Mouse (Mus musculus) heart, postnatal 14 days (tissue): Measurements from ENCODE around the gene Tsga10ip. TPM values are rescaled to one million over a fixed set of nuclear protein-coding genes. Genes with fewer than 3 reads are reported as not detected.

ENCODE experiments used
- DNase-seq, 2 experiments: peaks; one replicate each; pipeline ENCODE4 v3.0.0; 2021 to 2022
- intact Hi-C: fragments of 180-260 bp; cut with DNase I; formaldehyde crosslinking; loops from one replicate; pipeline ENCODE4 v1.15.1; 2025
- long read RNA-seq, 2 experiments: library from polyadenylated mRNA; stranded (forward); transcript quantifications; one replicate each; pipeline ENCODE4 v2.0.0; 2021
- total RNA-seq, 2 experiments: library from RNA; stranded (reverse); gene quantifications; 2 replicates each; pipeline ENCODE4 v1.2.3; 2021

Gene Tsga10ip
- under 1 TPM; 0.31 to 0.90 TPM for total RNA-seq
- long read RNA-seq, experiment 1, partial matches to known transcripts, result 1 of 1 reads
- long read RNA-seq, experiment 1, other reads (novel, unspliced or antisense), result 0 of 1 reads
- long read RNA-seq, experiment 2, result 0 reads

- intact Hi-C loops, result no loop called here
- DNase-seq, result no peak
Measured at GRCm38 (mm10) chr19:5402293-5402692, at the start of gene Tsga10ip. TSS of gene Tsga10ip (minus strand) at chr19:5402526.

- no peak for DNase-seq
- intact Hi-C loops, result no loop called here
Measured at GRCm38 (mm10) chr19:5451766-5452165, 49.4 kb upstream of the Tsga10ip start.

GRCm38 (mm10) chr19:5449673-5450072 is 47.3 kb upstream of the Tsga10ip start:
- DNase-seq, result no peak
- intact Hi-C loops, result no loop called here

- intact Hi-C loops, result no loop called here
- peak in 1 of 2 experiments; percentile 31 for DNase-seq
Measured at GRCm38 (mm10) chr19:5448354-5449150, 46.2 kb upstream of the Tsga10ip start.

GRCm38 (mm10) chr19:5447515-5448353 is 45.4 kb upstream of the Tsga10ip start, which contains the start of gene Fosl1:
TSS of gene Fosl1 (plus strand) at chr19:5447547.
- intact Hi-C loops, result no loop called here
- peak; percentile 62 to 77 for DNase-seq

- no peak for DNase-seq
- intact Hi-C loops, result no loop called here
Measured at GRCm38 (mm10) chr19:5445747-5446146, 43.4 kb upstream of the Tsga10ip start.

GRCm38 (mm10) chr19:5444954-5445353 is 42.6 kb upstream of the Tsga10ip start:
- intact Hi-C loops, result no loop called here
- DNase-seq, result no peak

- no peak for DNase-seq
- intact Hi-C loops, result no loop called here
Measured at GRCm38 (mm10) chr19:5444371-5444908, 42.1 kb upstream of the Tsga10ip start.

- intact Hi-C loops, result loop anchor here (2.0 kb wide), 1 partner anchor 53 kb away; no protein-coding TSS in a partner anchor
- no peak for DNase-seq
Measured at GRCm38 (mm10) chr19:5433951-5434350, 31.6 kb upstream of the Tsga10ip start.

GRCm38 (mm10) chr19:5432992-5433852 is 30.9 kb upstream of the Tsga10ip start:
- DNase-seq, result peak; percentile 52 to 71
- intact Hi-C loops, result no loop called here

- DNase-seq, result no peak
- intact Hi-C loops, result no loop called here
Measured at GRCm38 (mm10) chr19:5431911-5432464, 29.7 kb upstream of the Tsga10ip start.

- intact Hi-C loops, result no loop called here
- no peak for DNase-seq
Measured at GRCm38 (mm10) chr19:5430408-5430807, 28.1 kb upstream of the Tsga10ip start.

- DNase-seq, result peak; percentile 58 to 69
- intact Hi-C loops, result loop anchor here (2.0 kb wide), 1 partner anchor 63 kb away; the partner anchor contains the start of genes Banf1 and Eif1ad
Measured at GRCm38 (mm10) chr19:5429806-5430205, 27.5 kb upstream of the Tsga10ip start.

GRCm38 (mm10) chr19:5429219-5429618 is 26.9 kb upstream of the Tsga10ip start:
- DNase-seq, result no peak
- intact Hi-C loops, result loop anchor here (2.0 kb wide), 1 partner anchor 62 kb away; the partner anchor contains the start of genes Banf1 and Eif1ad

GRCm38 (mm10) chr19:5428083-5428482 is 25.8 kb upstream of the Tsga10ip start:
- peak in 1 of 2 experiments; percentile 57 for DNase-seq
- intact Hi-C loops, result loop anchor here (2.0 kb wide), 1 partner anchor 61 kb away; the partner anchor contains the start of genes Banf1 and Eif1ad

- intact Hi-C loops, result no loop called here
- no peak for DNase-seq
Measured at GRCm38 (mm10) chr19:5426640-5427290, 24.4 kb upstream of the Tsga10ip start.

- DNase-seq, result no peak
Measured at GRCm38 (mm10) chr19:5425906-5426565, 23.7 kb upstream of the Tsga10ip start.

More at GRCm38 (mm10) chr19:5425906-5426565, 23.7 kb upstream of the Tsga10ip start:
- intact Hi-C loops, result loop anchor here (2.0 kb wide), 1 partner anchor 37 kb away; the partner anchor contains the start of gene Sart1
